Mouse (Mus musculus): ENCODE data around the gene Abca8b.

DNA sequence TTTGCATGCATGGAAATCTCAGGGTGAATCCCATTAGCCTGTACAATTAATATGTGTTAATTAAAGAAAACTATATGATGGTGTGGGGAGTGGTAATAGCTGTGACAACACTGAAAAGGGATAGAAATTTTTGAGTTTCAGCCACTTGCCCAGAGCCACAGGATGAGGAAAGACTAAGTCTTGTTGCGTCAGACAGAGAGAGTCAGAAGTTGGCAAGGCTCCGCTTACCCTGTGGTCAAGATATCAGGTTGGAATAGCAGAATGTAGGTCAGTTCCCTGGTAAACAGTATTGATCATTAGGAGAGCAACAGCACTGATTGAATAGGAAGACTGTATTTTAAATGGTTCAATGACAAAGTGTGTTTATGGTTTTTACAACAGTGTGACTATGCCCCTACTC lies 42.1 kb upstream of the Abca8b start:
- TF ChIP-seq POLR2A (IDR thresholded peaks at IDR 0.05; ENCODE audit: low read depth, low read length) (no peak), CTCF (IDR thresholded peaks at IDR 0.05; ENCODE audit: extremely low read depth, insufficient read depth, insufficient read length, insufficient replicate concordance) (no peak)

Measured in spleen, adult 2 months (tissue).